Mouse (Mus musculus) liver, embryonic 14.5 days (tissue): ENCODE measurements around the gene Pla2g3.

Experiments used
- CTCF ChIP-seq: IDR thresholded peaks from 2 replicates; pipeline ENCODE4 v1.5.1; 2016; ENCODE audit warnings: antibody characterized with exemption, low read depth, control low read depth
- EP300 ChIP-seq: IDR thresholded peaks from 2 replicates; pipeline ENCODE4 v1.6.1; 2016; ENCODE audit warnings: antibody characterized with exemption, low read depth

DNA sequence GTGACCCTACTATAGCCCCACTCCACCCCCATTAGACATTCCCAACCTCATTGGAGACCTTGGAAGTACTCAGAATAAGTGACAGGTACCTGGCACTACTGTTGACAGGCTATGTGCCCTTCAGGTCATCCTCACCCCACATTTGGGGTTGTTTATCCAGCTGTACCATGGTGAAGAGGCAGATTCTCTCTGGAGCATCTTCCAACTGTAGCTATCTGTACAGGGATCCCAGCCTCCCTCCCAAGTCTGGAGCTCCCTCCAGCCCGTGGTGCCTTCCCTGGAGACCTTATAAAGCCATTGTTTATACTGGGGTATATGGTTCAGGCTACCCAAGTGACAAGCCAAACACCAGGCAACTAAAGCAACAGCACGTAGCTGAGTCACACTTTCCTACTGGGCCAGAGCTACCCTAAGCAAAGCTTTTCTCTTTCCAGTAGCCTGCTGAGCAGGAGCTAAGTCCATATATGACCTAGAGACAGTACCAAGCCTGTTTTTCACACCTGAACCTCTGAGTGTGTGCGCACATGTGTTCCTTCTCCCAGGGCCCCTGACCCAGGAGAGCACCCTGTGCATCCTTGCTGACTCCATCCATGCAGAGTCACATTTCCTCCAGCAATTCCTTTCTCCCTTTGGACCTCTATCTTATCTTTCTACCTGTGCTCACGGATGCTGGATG, 31.1 kb downstream of the Pla2g3 start:
- TF ChIP-seq CTCF (no peak), EP300 (no peak)
